Mouse (Mus musculus): ENCODE results near the gene Eif4g1.

GRCm38 (mm10) chr16:20653315-20653714 lies 14.8 kb upstream of the Eif4g1 start:
- TF ChIP-seq CTCF (IDR thresholded peaks at IDR 0.05; ENCODE audit: low read depth) = no peak
- no peak for TF ChIP-seq EP300 (IDR thresholded peaks at IDR 0.05; ENCODE audit: low read depth)
